Mouse (Mus musculus): ENCODE data around the gene Mtor.
A peak's percentile ranks its signal among the peaks of the same experiment; 100 is the strongest.

The Mtor gene

DNA sequence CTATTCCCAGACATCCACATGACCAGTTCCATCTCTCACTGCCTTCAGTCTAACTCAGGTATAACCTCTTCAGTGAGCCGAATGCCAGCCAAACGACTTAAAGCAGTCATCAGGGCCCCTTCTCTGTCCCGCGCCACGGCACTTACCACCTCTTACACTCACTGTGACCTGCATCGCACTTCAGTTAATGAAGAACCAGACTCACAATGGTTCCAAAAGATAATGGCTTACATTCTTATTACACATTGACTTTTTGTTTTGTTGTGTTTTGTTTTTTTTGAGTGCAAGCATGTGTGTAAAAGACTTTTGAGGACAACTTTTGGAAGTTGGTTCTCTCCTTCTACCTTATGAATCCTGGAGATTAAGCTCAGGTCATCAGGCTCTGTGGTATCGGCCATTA is 5.8 kb upstream of the Mtor start:
- no peak for DNase-seq

DNA sequence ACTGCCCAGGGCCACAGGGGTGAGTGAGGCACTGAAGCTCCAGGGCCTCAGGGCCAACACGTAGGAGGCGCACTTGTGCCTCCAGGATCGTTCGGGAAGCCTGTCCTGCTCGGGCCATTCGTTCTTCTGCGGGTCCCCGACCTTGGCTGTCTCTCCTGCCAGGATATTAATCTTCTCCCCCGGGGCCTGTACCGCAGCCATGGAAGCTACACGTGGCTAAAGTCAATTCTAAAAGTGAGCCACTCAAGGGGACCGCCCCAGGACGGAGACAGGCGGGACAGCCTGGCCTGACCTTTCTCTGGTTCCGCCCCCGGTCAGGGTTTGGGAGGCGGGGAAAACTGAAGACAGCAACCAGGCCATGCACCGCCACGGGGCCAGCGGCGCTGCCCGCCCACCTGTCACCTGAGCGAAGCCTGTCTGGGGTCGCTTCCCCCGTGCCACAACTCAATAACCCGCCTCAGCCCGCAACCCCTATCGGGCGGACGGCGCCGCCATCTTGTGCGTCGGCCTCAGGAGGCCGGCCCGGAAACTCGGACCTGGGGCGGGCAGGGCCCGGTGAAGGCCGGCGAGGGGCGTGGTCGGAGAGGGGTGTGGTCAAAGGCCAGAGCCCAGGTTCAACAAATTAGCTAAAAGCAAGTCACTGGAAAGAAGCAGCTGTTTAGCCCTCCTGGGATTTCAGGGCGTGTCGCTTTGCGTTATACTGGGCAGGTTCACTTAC is 4.0 kb upstream of the Mtor start, which contains the start of gene Ubiad1:
Gene Ubiad1, minus strand, starts transcription at position 522 of the 718 bp plus-strand sequence.
- DNase-seq: peak; percentile 81

DNA sequence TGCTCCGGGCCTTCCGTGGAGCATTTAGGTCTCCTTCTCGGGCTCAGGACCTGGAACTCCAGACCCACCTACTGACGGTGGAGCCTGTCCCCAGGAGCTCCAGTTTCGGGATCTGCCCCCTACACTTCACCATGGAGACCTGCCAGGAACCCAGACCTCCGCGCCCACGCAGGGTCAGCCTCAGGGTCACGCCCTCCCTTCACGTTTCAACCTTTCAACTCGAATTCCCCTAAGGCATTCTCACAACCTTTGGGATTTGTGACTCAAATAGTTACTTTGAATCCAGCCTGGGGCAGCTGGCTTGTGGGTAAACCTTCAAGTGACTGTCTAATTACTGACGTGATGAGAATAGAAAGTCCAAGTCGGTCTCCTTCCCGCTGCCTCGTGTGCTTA is 438 bp downstream of the Mtor start:
- DNase-seq: peak; percentile 63

DNA sequence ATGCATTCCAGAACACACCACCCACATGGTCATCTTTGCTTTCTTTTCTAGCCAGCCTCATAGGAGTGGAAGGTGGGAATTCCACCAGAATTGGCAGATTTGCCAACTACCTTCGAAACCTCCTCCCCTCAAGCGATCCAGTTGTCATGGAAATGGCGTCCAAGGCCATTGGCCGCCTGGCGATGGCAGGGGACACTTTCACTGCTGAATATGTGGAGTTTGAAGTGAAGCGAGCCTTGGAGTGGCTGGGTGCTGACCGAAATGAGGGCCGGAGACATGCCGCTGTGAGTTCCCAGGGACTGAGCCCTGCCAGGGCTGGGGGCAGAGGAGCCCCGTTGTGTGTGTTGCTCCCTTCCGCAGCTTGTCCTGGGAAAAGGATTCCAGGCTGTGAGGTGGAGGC is 5.3 kb downstream of the Mtor start:
- no peak for DNase-seq

DNA sequence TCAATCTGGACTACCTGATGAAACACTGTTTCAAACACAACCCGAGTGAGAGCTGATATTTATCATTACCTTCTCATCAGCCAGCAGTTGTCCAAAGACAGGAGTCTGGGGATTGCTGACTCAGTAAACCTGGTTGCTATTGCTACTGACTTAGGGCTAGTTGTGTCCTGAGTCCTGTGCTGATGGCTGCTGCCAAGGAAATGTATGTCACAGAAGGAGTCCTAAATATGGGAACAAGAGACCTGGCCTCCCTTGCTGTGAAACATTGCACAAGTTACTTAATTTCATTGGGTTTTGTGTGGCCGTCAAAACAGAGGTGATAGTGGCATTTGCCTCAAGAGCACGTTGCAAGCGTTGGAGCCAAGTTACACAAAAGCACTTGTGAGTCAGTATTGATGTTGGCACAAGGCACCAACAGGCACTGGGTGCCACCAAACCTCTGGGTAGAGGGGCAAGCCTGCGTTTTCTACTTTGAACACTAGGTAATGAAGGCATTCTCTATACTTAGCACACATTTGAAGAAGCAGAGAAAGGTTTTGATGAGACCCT is 7.1 kb downstream of the Mtor start:
- no peak for DNase-seq

DNA sequence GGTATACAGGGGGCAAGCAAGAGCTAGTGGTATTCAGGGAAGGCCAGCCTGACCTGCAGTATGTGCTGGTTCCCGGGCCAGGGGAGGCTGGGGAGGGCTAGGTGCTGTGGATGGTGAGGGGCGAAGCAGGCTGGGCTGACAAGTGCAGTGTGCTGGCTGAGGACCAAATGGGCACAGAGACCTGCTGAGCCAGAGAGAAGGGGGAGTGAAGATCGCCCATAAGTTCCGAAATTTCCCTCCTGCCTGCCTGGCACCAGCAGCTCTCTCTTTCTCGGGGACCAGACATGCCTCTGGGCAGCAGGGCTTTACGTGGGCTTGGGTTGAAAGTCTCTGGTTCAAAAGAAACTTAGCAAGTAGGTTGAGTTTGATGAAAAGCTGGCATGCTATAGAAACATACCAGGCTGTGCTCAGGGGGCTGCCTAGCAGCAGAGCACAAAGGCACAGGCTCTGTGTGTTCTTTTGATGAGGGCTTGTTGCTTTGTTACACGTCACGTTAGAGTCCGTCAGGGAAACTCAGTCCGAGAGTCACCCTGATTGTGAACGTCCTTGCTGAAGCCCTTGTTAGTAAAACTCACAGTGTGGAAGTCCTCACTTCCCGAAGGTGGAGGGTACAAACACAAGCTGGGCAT is 12.4 kb downstream of the Mtor start:
- DNase-seq: no peak

DNA sequence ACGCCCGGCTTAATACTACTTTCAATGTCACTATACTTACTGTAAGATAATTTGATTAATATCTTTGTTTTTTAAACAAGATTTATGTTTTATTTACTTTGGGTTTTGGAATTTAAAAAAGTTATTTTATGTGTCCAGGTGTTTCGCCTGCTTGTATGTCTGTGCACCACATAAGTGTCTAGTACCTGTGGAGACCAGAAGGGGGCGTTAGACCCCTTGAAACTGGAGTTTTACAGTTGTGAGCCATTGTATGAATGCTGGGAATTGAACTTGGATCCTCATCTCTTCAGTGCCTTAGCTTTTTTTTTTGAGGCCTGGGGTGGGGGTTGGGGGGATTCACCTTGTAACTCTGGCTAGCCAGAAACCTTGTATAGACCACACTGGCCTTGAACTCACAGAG is 13.4 kb downstream of the Mtor start:
- DNase-seq: no peak

DNA sequence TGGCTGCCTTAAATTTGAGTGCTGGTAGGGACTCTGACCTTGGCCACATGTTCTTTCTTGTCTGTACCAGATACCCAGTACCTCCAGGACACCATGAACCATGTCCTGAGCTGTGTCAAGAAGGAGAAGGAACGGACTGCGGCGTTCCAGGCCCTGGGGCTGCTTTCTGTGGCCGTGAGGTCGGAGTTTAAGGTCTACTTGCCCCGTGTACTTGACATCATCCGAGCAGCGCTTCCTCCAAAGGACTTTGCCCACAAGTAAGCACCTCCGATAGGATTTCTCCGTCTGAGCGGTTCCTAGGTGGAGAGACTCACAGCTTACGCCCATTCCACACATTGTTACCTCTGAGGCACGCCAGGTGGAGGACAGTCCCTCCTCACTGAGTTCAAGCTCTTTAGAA is 14.3 kb downstream of the Mtor start:
- no peak for DNase-seq

DNA sequence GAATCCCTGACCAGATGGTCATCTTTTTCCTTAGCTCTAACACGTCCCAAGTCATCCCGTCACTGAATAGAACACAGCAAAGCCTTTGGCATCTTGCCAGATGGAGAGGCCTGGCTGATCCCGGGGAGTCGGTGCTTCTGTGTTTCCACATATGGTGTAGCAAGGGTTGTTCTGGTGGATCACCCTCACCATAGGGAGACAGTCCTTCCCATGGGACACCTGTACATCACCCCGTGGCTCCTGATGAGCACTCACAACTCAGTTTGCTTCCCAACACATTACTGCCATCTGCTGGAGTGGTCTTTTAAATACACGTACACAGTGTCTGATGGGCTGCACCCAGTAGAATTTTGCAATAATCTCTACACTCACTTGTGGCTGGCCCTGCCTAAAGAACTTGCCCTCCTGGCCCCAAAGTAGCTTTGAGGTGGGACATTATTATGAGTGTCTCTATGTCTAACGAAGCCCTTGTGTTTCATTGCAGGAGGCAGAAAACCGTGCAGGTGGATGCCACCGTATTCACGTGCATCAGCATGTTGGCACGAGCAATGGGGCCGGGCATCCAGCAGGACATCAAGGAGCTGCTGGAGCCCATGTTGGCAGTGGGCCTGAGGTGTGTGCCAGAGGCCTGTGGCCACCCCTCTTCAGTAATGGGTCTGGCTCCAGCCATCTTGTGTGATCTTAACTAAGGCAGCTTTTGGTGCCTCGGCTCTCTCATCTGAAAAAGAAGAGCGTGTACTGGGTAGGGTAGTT is 15.0 kb downstream of the Mtor start:
- peak; percentile 66 for DNase-seq

DNA sequence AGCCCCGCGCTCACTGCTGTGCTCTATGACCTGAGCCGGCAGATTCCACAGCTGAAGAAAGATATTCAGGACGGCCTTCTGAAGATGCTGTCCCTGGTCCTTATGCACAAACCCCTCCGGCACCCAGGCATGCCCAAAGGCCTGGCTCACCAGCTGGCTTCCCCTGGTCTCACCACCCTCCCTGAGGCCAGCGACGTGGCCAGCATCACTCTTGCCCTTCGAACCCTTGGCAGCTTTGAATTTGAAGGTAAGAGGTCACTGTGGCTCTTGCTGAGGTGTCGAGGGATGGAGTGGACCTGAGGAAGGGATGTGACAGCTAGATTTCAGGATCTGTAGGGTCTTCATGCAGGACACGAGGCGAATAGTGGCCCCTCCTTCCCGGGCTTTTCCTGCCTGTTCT is 15.9 kb downstream of the Mtor start:
- no peak for DNase-seq

DNA sequence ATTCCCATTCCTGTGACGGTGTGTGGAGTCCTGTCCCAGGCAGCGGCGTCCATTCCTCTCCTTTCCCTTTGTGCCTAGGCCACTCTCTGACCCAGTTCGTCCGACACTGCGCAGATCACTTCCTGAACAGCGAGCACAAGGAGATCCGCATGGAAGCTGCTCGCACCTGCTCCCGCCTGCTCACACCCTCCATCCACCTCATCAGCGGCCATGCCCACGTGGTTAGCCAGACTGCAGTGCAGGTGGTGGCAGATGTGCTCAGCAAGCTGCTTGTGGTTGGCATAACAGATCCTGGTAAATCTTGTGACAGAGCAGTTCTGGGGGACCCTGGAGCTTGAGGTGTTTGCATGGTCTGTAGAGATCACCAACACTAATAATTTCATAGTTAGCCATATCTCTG is 16.5 kb downstream of the Mtor start:
- no peak for DNase-seq

DNA sequence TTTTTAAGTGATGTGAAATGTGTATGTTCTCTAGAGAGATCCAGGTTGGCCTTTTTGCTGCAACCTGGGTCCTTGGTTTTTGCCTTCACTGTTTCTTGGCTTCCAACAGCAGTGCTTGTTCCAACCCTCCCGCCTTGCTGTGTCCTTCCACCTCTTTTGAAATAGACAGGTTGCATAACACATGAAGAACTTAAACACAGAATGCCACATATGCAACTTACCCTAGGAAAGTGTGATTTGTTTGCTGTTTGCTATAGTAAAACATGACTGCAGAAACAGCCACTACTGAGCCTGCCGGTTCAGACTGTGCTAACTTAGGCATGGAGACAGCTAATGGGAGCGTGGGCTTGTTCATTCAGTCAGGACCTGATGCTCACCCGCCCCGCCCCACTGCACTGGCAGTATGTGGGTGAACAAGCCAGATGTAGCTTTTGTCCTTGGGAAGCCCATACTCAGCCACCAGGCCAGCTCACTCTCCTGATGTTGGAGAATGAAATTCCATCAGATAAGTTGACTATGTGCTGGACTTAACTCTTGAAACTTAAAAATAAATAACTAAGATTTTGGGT is 18.2 kb downstream of the Mtor start:
- no peak for DNase-seq

DNA sequence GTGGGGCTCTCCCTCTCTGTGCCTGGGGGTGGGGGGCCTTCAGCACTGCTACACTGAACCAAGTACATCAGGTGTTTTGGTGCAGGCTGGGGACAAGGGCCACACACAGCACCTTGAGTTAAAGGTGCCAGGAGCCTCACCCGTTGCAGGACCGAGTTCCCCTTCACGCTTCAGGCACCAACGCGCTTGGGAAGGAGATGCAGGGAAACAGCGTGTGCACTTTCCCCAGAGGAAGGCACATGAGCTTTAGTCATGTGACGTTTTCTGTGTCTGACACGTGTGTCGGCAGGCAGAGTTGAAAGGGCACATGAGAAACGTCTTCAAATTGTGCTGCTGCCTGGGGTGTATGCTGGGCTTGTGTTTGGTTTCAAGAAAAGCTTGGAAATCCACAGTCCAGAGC is 20.0 kb downstream of the Mtor start:
- no peak for DNase-seq

DNA sequence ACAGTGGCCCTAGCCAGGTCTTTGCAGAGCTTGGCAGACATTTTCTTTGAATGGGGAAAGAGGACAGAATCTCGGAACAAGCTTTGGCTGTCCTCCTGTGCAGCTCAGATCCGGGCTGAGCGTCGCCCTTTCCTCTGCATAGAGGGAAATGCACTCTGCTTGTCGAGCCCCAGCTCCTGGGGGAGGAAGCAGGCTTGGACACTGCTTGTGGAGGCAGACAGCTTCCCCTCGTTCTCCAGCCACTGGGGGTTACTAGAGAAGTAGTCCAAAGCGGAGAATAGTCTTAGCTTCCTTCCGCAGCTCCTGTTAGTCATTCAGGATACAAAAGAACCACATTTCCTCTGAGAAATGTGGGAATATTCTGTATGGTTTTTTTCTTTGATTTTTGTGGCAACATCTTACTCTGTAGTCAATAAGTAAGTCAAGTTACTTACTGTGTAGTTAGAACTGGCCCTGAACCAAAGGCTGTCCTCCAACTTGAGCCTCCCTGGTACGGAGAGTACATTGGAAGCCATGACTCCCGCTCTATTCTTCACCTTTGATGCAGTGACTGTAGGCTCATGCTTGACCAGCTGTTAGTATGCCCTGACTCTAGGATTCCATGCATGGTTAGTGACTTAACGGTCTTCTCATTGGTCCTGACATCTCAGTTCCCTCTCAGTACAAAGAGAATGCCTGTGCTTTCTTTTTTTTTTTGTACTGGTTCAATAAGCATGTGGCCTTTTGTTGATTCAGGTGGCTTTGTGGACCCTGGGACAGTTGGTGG is 21.3 kb downstream of the Mtor start:
- no peak for DNase-seq

DNA sequence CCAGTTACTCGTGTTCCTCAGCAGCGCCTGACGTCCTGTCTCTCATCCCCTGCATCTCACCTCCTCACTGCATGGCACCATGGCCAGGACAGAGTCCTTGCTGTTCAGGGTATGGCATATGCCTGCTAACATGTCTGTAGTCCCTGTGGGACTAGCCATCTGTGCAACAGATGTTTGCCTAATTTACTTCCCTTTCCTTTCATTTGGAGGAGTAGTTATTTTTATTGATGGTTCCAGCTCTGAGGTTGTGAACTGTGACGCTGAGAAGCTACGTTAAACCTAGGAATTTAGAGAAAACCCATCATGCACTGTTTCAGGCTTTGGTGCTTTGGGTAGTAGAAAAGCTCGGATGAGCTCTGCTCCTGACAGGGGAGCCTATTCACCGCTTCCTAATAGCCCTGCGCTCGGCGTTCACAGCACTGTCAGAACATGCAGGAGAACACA is 23.0 kb downstream of the Mtor start:
- no peak for DNase-seq

DNA sequence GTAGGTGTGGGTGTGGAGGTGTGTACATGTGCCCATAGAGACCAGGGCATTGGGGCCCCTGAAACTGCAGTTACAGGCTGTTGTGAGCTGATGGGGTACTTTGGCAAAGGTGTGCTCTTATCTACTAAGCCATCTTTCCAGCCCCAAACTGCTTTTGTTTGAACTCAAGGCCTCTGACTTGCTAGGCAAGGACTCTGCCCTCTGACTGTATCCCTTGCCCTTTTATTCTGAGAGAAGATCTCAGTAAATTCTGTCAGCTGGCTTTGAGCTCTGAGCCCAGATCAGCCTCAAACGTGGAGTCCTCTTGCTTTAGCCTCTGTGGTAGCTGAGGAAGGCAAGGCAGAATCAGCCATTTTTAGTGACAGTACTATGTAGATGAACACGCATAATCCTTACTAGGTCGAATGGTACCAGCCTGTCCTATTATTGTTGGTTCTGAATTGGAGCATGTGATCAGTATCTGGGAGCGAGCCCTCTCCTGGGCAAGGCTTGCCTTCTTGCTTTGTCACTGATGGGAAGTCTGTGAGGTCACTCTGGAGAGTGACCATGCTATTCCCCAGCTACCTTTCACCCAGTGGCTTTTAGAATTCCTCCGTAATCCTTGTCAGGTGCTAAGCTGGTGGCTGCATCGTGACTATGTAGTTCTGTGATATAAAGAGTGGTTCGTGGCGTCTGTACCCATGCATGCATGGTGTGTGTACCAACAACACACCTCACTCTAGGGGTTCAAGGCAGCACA is 24.2 kb downstream of the Mtor start:
- no peak for DNase-seq

DNA sequence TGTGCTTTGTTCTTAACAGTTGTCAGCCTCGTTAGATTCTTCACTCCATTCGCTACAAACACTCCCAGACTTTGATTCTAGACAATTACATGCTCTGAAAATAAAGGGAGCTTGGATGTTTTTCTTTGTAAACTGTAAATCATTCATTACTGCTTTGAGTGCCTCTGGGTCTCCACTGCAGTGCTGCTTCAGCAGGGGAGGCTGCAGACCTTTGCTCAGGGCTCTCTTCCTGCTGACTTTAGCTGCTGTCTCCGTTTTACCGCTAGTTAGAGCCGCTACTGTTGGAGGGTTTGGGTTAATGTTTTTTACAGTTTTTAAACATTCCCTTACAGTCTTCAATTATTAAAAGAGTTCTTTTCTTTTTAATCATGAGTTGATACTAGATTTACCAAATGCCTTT is 25.1 kb downstream of the Mtor start:
- DNase-seq: no peak

DNA sequence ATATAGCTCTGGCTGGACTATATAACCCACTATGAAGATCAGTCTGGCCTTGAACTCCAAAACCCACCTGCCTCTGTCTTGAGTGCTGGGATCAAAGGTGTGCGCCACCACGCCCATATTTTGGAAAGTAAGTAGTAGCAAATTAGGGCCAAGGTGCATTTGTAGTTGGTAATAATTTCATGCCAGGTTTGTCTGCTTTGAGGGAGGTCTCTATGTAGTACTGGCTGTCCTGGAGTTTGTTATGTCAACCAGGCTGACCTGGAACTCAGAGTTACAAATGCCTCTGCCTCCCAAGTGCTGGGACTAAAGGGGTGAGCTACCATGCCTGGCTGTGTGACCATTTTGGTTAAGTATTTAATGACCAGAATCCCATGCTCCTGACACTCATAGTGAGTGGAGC is 31.8 kb downstream of the Mtor start:
- no peak for DNase-seq

DNA sequence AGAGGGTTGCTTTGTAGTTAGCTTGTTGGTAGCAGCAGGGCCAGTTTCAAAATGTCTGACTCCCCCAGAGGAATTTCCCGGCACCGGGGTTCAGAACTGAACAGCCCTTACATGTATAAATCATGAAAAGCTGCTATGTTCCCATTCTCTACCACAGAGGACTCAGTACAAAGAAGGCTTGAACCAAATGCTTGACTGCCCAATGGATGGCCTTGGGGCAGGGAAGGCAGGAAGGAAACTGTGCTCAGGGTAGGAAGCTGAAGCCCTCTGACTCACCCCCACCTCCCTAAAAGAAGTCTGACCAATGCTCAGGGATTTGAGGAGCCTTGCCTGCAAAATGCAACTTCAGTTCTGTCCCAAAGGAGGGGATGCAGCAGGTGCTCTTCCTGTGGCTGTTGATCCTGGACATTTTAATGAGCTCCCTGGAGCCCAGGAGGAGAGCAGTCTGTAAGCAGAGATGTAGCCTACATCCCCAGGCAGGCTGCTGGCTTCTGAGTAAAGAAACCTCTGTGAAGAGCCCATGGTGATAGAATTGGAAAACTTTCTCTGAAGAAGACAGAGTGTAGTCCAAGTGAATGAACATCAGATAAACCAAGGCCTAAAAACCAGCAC is 33.3 kb downstream of the Mtor start:
- no peak for DNase-seq

DNA sequence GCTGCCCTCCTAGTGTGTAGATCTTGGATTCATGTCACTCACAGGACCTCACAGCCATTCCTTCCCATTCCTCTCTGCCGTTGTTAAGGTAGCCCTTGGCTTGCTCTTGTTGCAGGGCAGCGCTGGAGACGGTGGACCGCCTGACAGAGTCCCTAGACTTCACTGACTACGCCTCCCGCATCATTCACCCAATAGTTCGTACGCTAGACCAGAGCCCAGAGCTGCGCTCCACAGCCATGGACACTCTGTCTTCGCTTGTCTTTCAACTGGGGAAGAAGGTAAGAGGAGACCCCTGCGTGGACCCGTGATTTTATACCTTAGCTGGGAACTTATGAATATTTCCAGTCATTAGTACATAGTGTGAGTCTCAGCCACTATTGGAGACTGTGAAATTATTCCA is 36.1 kb downstream of the Mtor start:
- DNase-seq: no peak

DNA sequence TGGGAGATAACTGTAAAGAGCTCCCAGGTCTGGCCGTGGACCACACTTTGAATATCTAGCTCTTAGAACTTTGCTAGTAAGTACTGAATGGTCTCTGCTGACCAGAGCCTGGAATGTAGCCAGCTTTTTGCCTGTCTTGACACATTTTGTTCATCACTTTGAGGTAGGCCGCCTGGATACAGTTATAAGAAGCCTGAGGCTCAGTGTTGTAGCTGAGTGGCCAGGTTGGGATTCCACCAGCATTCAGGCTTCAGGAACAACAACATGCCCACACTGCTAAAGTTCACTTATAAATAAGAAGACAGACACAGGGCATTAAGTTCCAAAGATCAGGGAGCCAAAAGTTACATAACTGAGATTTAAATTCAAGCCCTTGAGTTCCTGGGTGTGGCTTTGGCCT is 39.4 kb downstream of the Mtor start:
- DNase-seq: no peak

DNA sequence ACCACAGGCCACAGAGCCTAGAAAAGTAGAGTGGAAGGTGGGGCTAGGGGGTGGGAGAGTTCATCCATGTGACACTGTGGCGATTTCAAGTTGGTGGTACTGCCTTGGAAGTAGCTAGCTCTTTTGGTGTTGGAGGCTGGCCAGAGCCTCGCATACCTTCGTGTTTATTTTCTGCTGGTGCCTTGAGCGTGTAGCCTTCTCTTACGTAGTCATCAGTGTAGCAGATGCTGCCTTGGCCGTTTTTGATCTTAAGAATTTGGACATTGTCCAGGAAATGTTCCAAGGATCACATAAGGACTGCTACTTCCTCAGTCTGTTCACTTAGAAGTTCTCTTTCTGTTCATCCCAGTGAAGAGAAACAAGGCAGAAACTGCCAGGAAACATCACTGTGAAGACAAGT is 42.1 kb downstream of the Mtor start:
- DNase-seq: no peak
